21 mouse cellular contexts compared by ENCODE assay signal in genomic region chr6:48412662-48413061, GRCm38 (mm10). TPM values are rescaled to one million over a fixed set of nuclear protein-coding genes. Genes with fewer than 3 reads are reported as not detected.
DNase-seq lines count a peak whose midpoint lies in the region; ATAC-seq and TF ChIP-seq lines count a peak whose summit lies in the region.
"Had no signal": no experiment of that assay in that cellular context is flagged by ENCODE, and none has a peak within 500 bp of the region (broad histone marks: within the 10 kb centered on the region; RNA-seq: fewer than 3 reads in every experiment).

No protein-coding gene starts in this region.

- ATAC-seq in heart, embryonic 12.5 days (ENCODE audit: insufficient number of reproducible peaks, low FRiP score), result no peak
- ATAC-seq in intestine, embryonic 16.5 days, result no peak
- ATAC-seq: CD4-positive, CD25-positive, alpha-beta regulatory T cell, adult 4 months; forebrain, embryonic 13.5 days; forebrain, postnatal 0 days; hindbrain, embryonic 16.5 days; inflammation-experienced regulatory T-cells, adult 6 months had no signal

- no peaks in the 10 kb centered on the region for H3K79me2 ChIP-seq in heart, adult 2 months (replicated peaks; ENCODE audit: control insufficient read depth, insufficient read depth, low read length)

- H3K4me3 ChIP-seq in cerebellum, adult 2 months (replicated peaks; ENCODE audit: insufficient read depth, low read depth, low read length), result no peak overlapping the region
- H3K4me3 ChIP-seq in heart, embryonic 12.5 days, result no peak overlapping the region
- no peak overlapping the region for H3K4me3 ChIP-seq in intestine, embryonic 16.5 days (ENCODE audit: low read length)
- H3K4me3 ChIP-seq in heart, adult 2 months, result no peak overlapping the region
- H3K4me3 ChIP-seq: embryonic facial prominence, embryonic 10.5 days; forebrain, embryonic 13.5 days; hindbrain, embryonic 12.5 days had no signal

- no peak for TF ChIP-seq CTCF in cerebellum, adult 2 months (IDR thresholded peaks at IDR 0.05; ENCODE audit: borderline replicate concordance, insufficient read depth, low read depth, low read length)
- TF ChIP-seq CTCF in heart, adult 2 months (IDR thresholded peaks at IDR 0.05), result no peak

- H3K27me3 ChIP-seq in cerebellum, adult 2 months (ENCODE audit: control insufficient read depth, insufficient read depth, low read length), result no peaks in the 10 kb centered on the region
- no peaks in the 10 kb centered on the region for H3K27me3 ChIP-seq in heart, embryonic 12.5 days (replicated peaks)
- no peaks in the 10 kb centered on the region for H3K27me3 ChIP-seq in intestine, embryonic 16.5 days (replicated peaks; ENCODE audit: control insufficient read depth, insufficient read depth, low read length)
- no peaks in the 10 kb centered on the region for H3K27me3 ChIP-seq in heart, adult 2 months (ENCODE audit: control insufficient read depth, insufficient read depth, low read length)
- H3K27me3 ChIP-seq: forebrain, embryonic 13.5 days; hindbrain, embryonic 12.5 days had no signal

- no peaks in the 10 kb centered on the region for H3K9me3 ChIP-seq in heart, embryonic 12.5 days (replicated peaks)
- H3K9me3 ChIP-seq in intestine, embryonic 16.5 days (ENCODE audit: control insufficient read depth, low read length), result no peaks in the 10 kb centered on the region
- H3K9me3 ChIP-seq: embryonic facial prominence, embryonic 10.5 days; forebrain, embryonic 13.5 days; G1E; hindbrain, embryonic 12.5 days had no signal

- no peak overlapping the region for H3K4me2 ChIP-seq in heart, embryonic 12.5 days
- no peak overlapping the region for H3K4me2 ChIP-seq in intestine, embryonic 16.5 days (ENCODE audit: low read depth, low read length)
- H3K4me2 ChIP-seq: forebrain, embryonic 13.5 days; hindbrain, embryonic 12.5 days had no signal

- peaks cover 25% of the 10 kb centered on the region for H3K4me1 ChIP-seq in cerebellum, adult 2 months (ENCODE audit: control insufficient read depth, insufficient read depth, low read length)
- peaks cover 19% of the 10 kb centered on the region for H3K4me1 ChIP-seq in heart, embryonic 12.5 days (replicated peaks)
- H3K4me1 ChIP-seq in intestine, embryonic 16.5 days (ENCODE audit: control insufficient read depth, insufficient read depth, low read length), result peaks cover 10% of the 10 kb centered on the region; the same call in 1 of the 2 replicates
- H3K4me1 ChIP-seq in heart, adult 2 months (ENCODE audit: control insufficient read depth, insufficient read depth, low read length), result peaks cover 2% of the 10 kb centered on the region; the same call in 1 of the 2 replicates
- H3K4me1 ChIP-seq: embryonic facial prominence, embryonic 10.5 days; forebrain, embryonic 13.5 days; hindbrain, embryonic 12.5 days had no signal

- DNase-seq in cerebellum, adult 2 months, result no peak
- DNase-seq in cerebellum, postnatal 14 days, result no peak
- DNase-seq in heart, adult 11 months, result peak; percentile 51
- no peak for DNase-seq in spleen, postnatal 36 days (ENCODE audit: low spot score in 2 of 2)
- no peak for DNase-seq in heart, adult 2 months
- DNase-seq: adrenal gland, postnatal 10 days; B cell, adult 2 months; cerebellum, postnatal 36 days; forebrain, postnatal 0 days; gastrocnemius, postnatal 14 days; heart, postnatal 10 days; kidney, adult 2 months had no signal

- 49% methylated on average over 3 of the region's 3 CpGs for WGBS in cerebellum, adult 2 months
- 80% methylated on average over 3 of the region's 3 CpGs for WGBS in heart, embryonic 12.5 days
- WGBS in intestine, embryonic 16.5 days, result 69% methylated on average over 3 of the region's 3 CpGs
- 85% methylated on average over 3 of the region's 3 CpGs for WGBS in heart, adult 2 months

- intact Hi-C loops in heart, adult 2 months (cut with DNase I), result no loop called here

- no peak for TF ChIP-seq POLR2A in cerebellum, adult 2 months (IDR thresholded peaks at IDR 0.05; ENCODE audit: borderline replicate concordance, insufficient read depth, low read length)
- no peak for TF ChIP-seq POLR2A in heart, adult 2 months (IDR thresholded peaks at IDR 0.05; ENCODE audit: insufficient read depth, low read depth, low read length)

- no peak overlapping the region for H3K9ac ChIP-seq in heart, embryonic 12.5 days
- peak overlapping the region; percentile 27; the same call in 1 of the 2 replicates for H3K9ac ChIP-seq in intestine, embryonic 16.5 days (ENCODE audit: low read depth, low read length)
- no peak overlapping the region for H3K9ac ChIP-seq in heart, adult 2 months (ENCODE audit: low read depth, low read length)
- H3K9ac ChIP-seq: forebrain, embryonic 13.5 days; forebrain, postnatal 0 days; hindbrain, embryonic 12.5 days had no signal

- peaks cover 99% of the 10 kb centered on the region for H3K36me3 ChIP-seq in heart, embryonic 12.5 days
- peaks cover 17% of the 10 kb centered on the region for H3K36me3 ChIP-seq in intestine, embryonic 16.5 days (ENCODE audit: control insufficient read depth, insufficient read depth, low read length)
- H3K36me3 ChIP-seq in heart, adult 2 months (ENCODE audit: control insufficient read depth, insufficient read depth, low read length), result no peaks in the 10 kb centered on the region; the same call in 1 of the 2 replicates
- H3K36me3 ChIP-seq: G1E had no signal

- H3K27ac ChIP-seq in cerebellum, adult 2 months (ENCODE audit: insufficient read depth, low read length), result peak overlapping the region; percentile 62
- H3K27ac ChIP-seq in heart, embryonic 12.5 days (ENCODE audit: poor library complexity, severe bottlenecking), result no peak overlapping the region
- H3K27ac ChIP-seq in intestine, embryonic 16.5 days (ENCODE audit: low read length), result peak overlapping the region; percentile 92
- no peak overlapping the region for H3K27ac ChIP-seq in heart, adult 2 months
- H3K27ac ChIP-seq: embryonic facial prominence, embryonic 10.5 days; forebrain, embryonic 13.5 days; hindbrain, embryonic 12.5 days had no signal

- no peak for TF ChIP-seq EP300 in heart, adult 2 months (IDR thresholded peaks at IDR 0.05; ENCODE audit: insufficient read depth, low read depth, low read length)

RNA-seq across cellular contexts. Expression of gene Krba1, which starts 17.3 kb away (rescaled TPM):
- polyA plus RNA-seq in cerebellum, adult 2 months (2012; rRNA removed), result 50.6 and 55.3 TPM in 2 replicates
- polyA plus RNA-seq in heart, embryonic 12.5 days (2016; fragmentation: Nextera tagmentation; extraction: Ambion mirVana), result 21.2 and 21.8 TPM in 2 replicates
- polyA plus RNA-seq in intestine, embryonic 16.5 days (2015; fragmentation: Nextera tagmentation; extraction: Ambion mirVana), result 16.0 and 18.2 TPM in 2 replicates
- total RNA-seq in heart, adult 2 months (2021), result 10 to 100 TPM; 16.1 to 21.0 TPM
- polyA plus RNA-seq in heart, adult 2 months (2012; rRNA removed), result 20.6 and 23.8 TPM in 2 replicates
- polyA plus RNA-seq: G1E had no signal

RNA-seq across cellular contexts. Expression of gene Zfp467, which starts 33.0 kb away (rescaled TPM):
- polyA plus RNA-seq in cerebellum, adult 2 months (2012; rRNA removed), result 80.4 and 93.2 TPM in 2 replicates
- 17.1 and 20.4 TPM in 2 replicates for polyA plus RNA-seq in heart, embryonic 12.5 days (2016; fragmentation: Nextera tagmentation; extraction: Ambion mirVana)
- 17.3 and 17.8 TPM in 2 replicates for polyA plus RNA-seq in intestine, embryonic 16.5 days (2015; fragmentation: Nextera tagmentation; extraction: Ambion mirVana)
- total RNA-seq in heart, adult 2 months (2021), result 10 to 100 TPM in 1 of 2 experiments, 1 to 10 TPM in 1; 9.7 to 11.8 TPM
- 11.0 and 13.0 TPM in 2 replicates for polyA plus RNA-seq in heart, adult 2 months (2012; rRNA removed)

RNA-seq across cellular contexts. Expression of gene Sspo, which starts 35.4 kb away (rescaled TPM):
- 3.7 and 5.0 TPM in 2 replicates for polyA plus RNA-seq in cerebellum, adult 2 months (2012; rRNA removed)
- polyA plus RNA-seq in heart, embryonic 12.5 days (2016; fragmentation: Nextera tagmentation; extraction: Ambion mirVana), result 0.61 and 0.64 TPM in 2 replicates
- polyA plus RNA-seq in intestine, embryonic 16.5 days (2015; fragmentation: Nextera tagmentation; extraction: Ambion mirVana), result 0.38 and 0.73 TPM in 2 replicates
- total RNA-seq in heart, adult 2 months (2021), result under 1 TPM; 0.18 to 0.47 TPM
- polyA plus RNA-seq in heart, adult 2 months (2012; rRNA removed), result 0.85 and 1.7 TPM in 2 replicates
- polyA plus RNA-seq: G1E had no signal

Comparison
In these comparisons a context has a peak if more than half of its experiments do, and no peak if none do; other contexts are left out.
1. H3K27ac ChIP-seq: peak in cerebellum, adult 2 months (single experiment) and intestine, embryonic 16.5 days (single experiment); none in heart, embryonic 12.5 days (single experiment) and heart, adult 2 months (single experiment).